Mouse (Mus musculus): ENCODE measurements at regions not wholly inside any gene's neighbourhood (a gene's known extent, or its start where the extent isn't known, plus 50 kb on each side); places are given as distances from the start of the nearest gene placed in this dataset.
"Not testable (repeated sequence)": the region's sequence is repeated elsewhere in the genome, so short reads cannot be mapped to it uniquely, and the experiment has no call there.

DNA sequence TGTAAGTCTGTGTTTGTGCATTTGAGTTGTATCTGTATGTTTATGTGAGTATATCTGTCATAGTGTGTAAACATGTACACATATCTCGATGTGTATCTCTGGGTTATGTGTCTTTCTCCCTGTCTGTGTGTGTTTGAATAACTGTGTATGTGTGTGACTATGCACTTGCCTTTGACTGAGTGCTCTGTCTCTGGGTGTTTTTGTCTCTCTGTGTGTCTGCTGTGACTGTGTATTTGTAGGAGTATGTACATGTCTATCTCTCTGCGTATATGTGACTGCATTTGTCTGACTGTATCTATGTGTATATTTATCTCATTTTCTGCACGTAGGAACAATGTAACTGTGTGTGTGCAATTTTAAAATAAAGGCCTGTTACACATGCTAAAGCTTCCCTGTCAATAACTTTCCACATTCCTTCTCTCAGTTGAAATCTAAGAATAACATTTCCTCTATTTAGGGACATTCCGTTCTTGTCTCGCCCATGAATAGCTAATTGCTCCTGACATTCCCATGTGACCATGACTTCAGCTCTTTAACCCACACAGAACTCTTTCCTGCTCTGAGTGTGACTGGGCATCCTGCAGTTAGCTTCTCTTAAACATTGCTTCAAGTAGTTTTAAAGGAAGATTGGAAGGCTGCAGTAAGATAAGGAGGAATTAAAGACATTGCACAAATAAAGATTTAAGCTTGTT, 257.2 kb upstream of the Klf6 start:
- no peak for DNase-seq (ENCODE audit: low spot score in 2 of 2)

DNA sequence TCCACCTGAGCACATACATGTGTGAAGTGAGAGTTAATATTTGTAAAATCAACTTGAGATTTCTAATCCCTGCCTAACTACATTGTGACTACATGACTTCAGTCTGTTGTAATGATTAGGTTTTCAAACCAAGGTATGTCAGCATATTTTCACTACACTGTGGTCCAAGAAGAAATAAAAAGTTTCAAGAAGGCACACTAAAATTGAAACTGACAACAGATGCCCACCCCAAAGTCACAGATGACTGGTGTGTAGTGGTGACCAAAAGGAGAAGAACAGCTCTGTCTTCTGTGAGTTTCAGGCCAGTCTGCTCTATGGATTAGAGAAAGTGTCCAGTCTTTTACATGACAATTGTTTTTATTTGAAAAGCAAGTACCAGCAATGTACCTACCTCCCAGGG, 255.9 kb upstream of the Klf6 start:
- no peak for DNase-seq (ENCODE audit: low spot score in 2 of 2)

DNA sequence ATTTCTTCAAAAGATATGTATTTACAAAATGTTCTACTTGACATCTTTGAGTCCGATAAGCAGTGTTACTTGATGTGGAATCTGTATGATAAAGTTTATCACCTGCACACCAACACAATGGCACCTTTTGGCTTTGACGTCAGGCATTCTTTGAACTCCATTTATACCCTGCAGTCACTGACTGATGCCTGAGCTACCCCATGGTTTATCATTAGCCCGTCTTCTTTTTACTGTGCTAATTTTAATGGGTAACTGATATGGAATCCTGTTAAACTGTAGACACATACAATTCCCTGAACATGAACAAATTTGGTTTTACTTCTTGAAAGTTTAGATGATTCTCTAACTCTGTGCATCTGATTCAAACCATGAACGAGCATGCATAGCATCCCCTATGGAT, 253.8 kb upstream of the Klf6 start:
- no peak for DNase-seq (ENCODE audit: low spot score in 2 of 2)

- DNase-seq (ENCODE audit: low spot score in 2 of 2): no peak
Observed at GRCm38 (mm10) chr13:5614186-5614737, 247.0 kb upstream of the Klf6 start.

GRCm38 (mm10) chr13:5614833-5615232, 246.4 kb upstream of the Klf6 start:
- DNase-seq (ENCODE audit: low spot score in 2 of 2): no peak

DNA sequence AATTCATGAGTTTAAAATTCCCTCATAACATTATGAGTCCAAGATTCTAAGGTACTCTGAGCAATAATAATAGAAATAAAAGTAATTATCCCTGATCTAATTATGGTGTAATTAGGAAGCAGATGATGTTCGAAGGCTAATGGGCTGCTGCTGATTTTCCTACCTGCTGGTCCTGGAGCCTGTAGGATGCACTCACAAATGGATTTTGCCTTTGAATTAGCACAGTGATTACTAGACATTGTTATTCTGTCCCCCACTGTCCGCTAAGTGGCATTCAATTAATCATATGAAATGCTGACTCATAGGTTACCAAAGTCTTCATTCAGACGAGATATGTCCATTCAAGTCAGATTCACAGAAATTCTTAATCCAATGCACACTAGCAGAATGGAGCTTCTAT, 246.0 kb upstream of the Klf6 start:
- no peak for DNase-seq (ENCODE audit: low spot score in 2 of 2)

DNA sequence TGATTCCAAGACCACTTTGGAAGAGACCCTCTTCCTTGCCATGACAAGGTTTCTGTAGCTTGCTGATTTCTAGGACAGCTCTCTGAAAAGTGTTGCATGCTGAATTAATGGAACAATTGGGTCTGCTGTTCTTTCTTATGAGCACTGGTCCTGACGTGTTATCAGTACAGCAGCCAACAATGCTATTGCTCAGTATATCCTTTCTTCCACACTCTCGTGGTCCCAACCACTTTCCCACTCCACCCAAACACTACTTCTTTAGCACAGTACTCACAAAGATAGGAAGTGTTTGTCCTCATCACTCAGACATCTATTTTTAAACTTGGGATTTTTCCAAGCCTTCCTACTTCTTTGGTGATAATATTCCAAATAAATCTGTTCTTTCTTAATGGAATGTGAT, 233.2 kb upstream of the Klf6 start:
- DNase-seq (ENCODE audit: low spot score in 2 of 2): no peak

DNA sequence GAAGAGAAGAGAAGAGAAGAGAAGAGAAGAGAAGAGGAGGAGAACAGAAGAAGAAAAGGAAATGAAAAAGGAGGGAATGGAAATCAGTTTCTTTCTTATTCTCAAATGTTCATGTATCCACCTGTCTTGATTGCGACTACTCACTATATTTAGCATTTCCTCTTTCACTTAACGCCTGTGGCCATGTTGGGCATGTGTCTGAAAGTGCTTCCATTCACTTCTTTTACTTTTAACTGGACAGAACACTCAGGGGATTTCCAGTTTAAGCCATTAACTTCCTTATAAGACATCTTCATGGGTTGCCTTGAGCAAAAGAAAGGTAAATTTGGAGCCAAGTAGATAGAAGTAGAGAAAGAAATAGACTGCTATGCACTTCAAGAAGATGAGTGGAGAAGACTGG, 226.3 kb upstream of the Klf6 start:
- no peak for DNase-seq (ENCODE audit: low spot score in 2 of 2)

DNA sequence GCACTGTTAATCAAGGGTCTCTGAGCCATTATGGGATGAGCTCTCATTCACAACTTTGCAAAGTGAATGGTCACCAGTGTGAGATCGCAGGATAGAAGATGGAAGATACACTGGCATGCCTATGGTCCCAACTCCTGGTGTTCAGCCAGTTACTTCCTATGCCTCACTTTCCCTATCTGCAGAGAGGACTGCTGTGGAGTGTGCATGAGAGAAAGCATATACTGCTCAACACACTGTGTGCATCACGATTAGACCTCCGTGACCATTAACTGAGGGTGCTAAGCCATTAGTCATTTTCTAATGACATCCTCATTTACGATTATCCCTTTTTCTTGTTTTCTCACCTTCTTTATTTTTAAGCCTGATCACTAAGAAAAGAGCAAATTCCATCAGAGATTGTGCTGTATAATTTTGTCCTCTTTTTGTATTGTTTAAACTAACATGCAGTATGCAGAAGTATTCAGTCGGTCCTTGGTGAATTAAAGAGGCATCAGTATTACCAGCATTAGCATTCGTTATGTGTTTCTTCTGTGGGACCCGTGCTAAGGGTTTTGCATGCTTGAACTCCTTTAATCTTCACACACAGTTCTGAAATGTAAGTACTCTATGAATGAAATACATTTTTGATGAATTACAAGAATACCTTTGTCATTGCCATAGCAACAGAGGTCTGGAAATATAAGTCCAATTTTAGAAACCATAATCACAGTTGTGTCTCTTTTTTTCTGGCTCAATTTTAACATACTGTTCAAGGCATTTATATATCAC, 219.4 kb upstream of the Klf6 start:
- no peak for DNase-seq (ENCODE audit: low spot score in 2 of 2)

GRCm38 (mm10) chr13:5648276-5648675, 213.0 kb upstream of the Klf6 start:
- DNase-seq (ENCODE audit: low spot score in 2 of 2): no peak

GRCm38 (mm10) chr13:5657556-5657955, 203.7 kb upstream of the Klf6 start:
- no peak for DNase-seq (ENCODE audit: low spot score in 2 of 2)

DNA sequence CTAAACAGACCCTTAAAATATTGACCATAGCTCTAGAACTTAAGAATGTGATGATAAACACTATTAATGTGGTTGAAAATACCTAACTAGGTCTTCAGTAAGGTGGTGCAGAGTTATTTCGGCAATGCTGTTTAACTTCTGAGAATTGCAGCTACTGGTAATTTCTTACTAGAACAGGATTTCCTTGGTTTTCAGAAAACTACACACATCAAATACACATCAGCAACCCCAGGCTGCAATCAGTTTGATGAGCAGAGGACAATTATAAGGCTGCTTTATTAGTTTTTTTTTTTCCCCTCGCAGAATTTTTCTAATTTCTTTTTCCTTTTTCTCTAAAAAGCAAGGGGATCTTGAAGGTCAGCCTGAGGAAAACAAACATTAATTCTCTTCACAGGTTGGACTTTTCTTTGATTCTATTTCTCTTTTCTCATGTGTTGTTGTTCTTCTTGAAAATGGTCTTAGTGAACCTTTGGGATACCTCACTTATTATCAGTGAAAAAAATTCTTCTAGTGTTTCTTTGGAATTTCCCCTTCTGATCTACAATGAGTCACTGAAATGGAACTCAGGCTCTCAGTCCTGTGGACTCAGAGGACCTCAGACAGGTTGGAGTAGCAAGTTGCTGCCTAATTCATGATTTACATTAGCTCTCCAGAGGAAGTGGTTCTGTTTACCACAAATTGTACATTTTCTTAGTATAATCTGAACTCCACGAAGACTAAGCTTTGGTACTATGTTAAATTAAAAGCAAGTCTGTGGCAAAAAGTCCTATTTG, 194.9 kb upstream of the Klf6 start:
- no peak for DNase-seq (ENCODE audit: low spot score in 2 of 2)

GRCm38 (mm10) chr13:5675668-5676067, 185.6 kb upstream of the Klf6 start:
- DNase-seq (ENCODE audit: low spot score in 2 of 2): no peak

DNA sequence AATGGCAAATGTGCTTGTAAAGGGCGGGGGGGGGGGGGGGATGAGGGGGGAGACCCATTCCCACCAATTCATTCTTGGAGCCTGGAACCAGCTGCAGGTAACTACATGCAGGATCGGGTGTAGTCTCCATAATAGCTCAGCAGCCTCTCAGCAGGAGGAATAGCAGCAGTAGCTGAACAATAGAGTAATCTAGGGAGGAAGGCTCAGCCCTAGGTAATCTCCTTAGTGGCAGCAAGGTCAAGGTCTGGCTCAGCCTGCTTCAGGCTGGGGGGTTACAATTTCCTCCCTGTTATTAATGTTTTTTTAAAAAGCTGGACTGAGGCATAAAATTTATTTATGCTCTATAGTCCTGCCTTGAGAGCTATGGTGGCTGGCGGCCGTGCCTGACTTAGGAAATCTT, 171.2 kb upstream of the Klf6 start:
- no peak for DNase-seq (ENCODE audit: low spot score in 2 of 2)

GRCm38 (mm10) chr13:5690680-5691079, 170.6 kb upstream of the Klf6 start:
- DNase-seq (ENCODE audit: low spot score in 2 of 2): not testable (repeated sequence)

GRCm38 (mm10) chr13:5694626-5695025, 166.7 kb upstream of the Klf6 start:
- no peak for DNase-seq (ENCODE audit: low spot score in 2 of 2)

DNA sequence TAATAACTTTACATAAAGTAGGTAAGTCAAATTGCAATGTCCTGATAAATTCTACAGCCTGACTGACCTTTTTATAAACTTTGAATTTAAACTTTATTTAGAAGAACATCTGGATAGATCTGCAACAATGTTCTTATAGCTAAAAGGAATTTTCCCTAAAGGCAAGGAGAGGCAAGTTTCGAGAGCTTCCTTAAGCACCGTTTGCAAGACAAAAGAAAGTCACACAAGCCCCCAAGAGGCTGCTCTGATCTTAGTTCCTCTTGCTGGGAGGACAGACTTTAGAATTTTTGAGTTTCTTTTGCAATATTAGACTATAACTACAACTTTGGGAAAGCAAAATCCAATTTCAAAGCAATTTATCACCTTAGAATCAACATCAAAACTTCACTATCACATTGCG, 165.7 kb upstream of the Klf6 start:
- DNase-seq (ENCODE audit: low spot score in 2 of 2): not testable (repeated sequence)

GRCm38 (mm10) chr13:5696377-5696776, 164.9 kb upstream of the Klf6 start:
- no peak for DNase-seq (ENCODE audit: low spot score in 2 of 2)

DNA sequence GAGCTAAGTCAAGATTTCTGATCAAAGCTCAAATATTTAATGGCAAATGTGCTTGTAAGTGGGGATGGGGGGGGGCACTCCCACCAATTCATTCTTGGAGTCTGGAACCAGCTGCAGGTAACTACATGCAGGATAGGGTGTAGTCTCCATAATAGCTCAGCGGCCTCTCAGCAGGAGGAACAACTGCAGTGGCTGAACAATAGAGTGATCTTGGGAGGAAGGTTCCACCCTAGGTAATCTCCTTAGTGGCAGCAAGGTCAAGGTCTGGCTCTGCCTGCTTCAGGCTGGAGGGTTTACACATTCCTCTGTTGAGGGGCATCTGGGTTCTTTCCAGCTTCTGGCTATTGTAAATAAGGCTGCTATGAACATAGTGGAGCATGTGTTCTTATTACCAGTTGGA, 164.0 kb upstream of the Klf6 start:
- not testable (repeated sequence) for DNase-seq (ENCODE audit: low spot score in 2 of 2)

GRCm38 (mm10) chr13:5702071-5702470, 159.2 kb upstream of the Klf6 start:
- no peak for DNase-seq (ENCODE audit: low spot score in 2 of 2)

- no peak for DNase-seq (ENCODE audit: low spot score in 2 of 2)
Observed at GRCm38 (mm10) chr13:5704991-5705390, 156.3 kb upstream of the Klf6 start.

DNA sequence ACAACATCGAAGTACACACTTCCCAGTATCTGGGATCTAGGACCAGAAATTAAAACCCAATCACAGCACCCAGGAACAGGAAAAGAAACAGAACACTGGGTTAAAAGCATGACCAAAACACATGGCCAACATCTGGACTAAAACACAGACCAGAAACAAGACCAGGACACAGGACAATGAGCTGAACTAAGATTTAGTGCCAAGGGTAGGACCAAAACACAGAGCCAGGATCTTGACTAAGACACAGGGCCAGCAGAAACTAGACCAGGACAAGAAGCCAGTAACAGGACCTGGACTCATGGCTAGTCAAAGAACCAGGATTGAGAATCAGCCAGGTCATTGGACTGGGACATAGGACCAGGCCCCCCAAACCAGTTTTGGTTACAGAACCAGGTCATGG, 149.6 kb upstream of the Klf6 start:
- DNase-seq (ENCODE audit: low spot score in 2 of 2): no peak
